Mouse (Mus musculus): Measurements from ENCODE around the gene Krtap6-1. TPM values are rescaled to one million over a fixed set of nuclear protein-coding genes. Genes with fewer than 3 reads are reported as not detected.

The Krtap6-1 gene
- not detected for polyA plus RNA-seq (2012; fragmentation: generic; extraction: Trizol)

GRCm38 (mm10) chr16:89031399-89031798 lies at the start of gene Krtap6-1:
TSS of gene Krtap6-1 (plus strand) at chr16:89031699.

GRCm38 (mm10) chr16:89010659-89011058 lies 20.8 kb upstream of the Krtap6-1 start, which contains the start of gene Krtap22-2:
TSS of gene Krtap22-2 (minus strand) at chr16:89010759.

GRCm38 (mm10) chr16:89014984-89015383 lies 16.5 kb upstream of the Krtap6-1 start, which contains the start of gene Gm10229:
TSS of gene Gm10229 (plus strand) at chr16:89015284.

DNA sequence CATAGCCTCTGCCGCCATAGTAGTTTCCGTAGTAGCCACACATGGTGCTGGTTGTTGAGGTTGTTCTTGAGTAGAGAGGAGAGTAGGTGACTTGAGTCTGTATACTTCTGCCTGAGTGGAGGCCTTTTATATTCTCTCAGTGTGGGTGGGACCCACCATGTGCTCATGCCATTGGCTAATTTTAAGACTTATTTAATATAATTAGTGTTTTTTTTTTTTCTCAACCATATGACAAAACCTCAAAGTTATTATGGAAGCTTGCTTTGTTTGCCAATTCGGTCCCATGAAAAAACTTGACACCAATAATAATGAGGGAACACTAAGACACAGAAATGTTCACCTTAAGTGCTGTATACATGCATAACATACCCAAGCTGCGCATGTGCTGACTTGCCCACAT lies 9.9 kb downstream of the Krtap6-1 start, which contains the start of gene Gm10228:
Gene Gm10228, minus strand, starts transcription at position 101 of the 400 bp plus-strand sequence.

DNA sequence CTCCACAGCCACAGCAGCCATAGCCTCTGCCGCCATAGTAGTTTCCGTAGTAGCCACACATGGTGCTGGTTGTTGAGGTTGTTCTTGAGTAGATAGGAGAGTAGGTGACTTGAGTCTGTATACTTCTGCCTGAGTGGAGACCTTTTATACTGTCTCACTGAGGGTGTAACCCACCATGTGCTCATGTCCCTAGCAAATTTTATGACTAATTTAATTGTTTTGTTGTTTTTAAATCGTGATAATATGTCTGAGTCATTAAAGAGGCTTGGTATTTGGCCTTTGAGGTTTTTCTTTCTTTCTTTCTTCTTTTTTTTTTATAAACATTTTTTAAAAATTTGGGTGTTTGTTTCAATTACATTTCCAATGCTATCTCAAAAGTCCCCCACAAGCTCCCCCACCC lies 16.3 kb downstream of the Krtap6-1 start, which contains the start of gene Krtap6-5:
Gene Krtap6-5, minus strand, starts transcription at position 101 of the 400 bp plus-strand sequence.

DNA sequence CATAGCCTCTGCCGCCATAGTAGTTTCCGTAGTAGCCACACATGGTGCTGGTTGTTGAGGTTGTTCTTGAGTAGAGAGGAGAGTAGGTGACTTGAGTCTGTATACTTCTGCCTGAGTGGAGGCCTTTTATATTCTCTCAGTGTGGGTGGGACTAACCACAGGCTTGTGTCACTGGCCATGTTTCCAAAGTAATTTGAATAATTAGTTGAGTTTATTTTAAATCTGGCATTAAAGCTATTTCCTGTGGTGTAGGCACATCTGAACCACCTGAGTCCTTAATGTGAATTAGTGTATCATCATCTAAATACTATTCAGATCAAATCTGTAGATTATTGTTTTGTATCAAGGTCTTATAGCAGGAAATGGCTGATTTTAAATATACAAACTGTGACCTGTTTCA lies 32.4 kb downstream of the Krtap6-1 start, which contains the start of gene 1110025L11Rik:
Gene 1110025L11Rik, minus strand, starts transcription at position 101 of the 400 bp plus-strand sequence.

Other genes with a start within 250 kb of the Krtap6-1 start
- gene Gm20741, start 219.5 kb upstream of the Krtap6-1 start, polyA plus RNA-seq (2012; fragmentation: generic; extraction: Trizol): not detected
- not detected for gene Krtap15, start 211.5 kb upstream of the Krtap6-1 start, polyA plus RNA-seq (2012; fragmentation: generic; extraction: Trizol)
- not detected for gene Krtap14, start 205.6 kb upstream of the Krtap6-1 start, polyA plus RNA-seq (2012; fragmentation: generic; extraction: Trizol)
- not detected for gene Krtap19-1, start 162.3 kb upstream of the Krtap6-1 start, polyA plus RNA-seq (2012; fragmentation: generic; extraction: Trizol)
- not detected for gene Krtap19-2, start 157.4 kb upstream of the Krtap6-1 start, polyA plus RNA-seq (2012; fragmentation: generic; extraction: Trizol)
- gene Krtap19-3, start 153.7 kb upstream of the Krtap6-1 start, polyA plus RNA-seq (2012; fragmentation: generic; extraction: Trizol): not detected
- not detected for gene Krtap19-4, start 146.6 kb upstream of the Krtap6-1 start, polyA plus RNA-seq (2012; fragmentation: generic; extraction: Trizol)
- not detected for gene Krtap19-5, start 135.2 kb upstream of the Krtap6-1 start, polyA plus RNA-seq (2012; fragmentation: generic; extraction: Trizol)
- gene Krtap19-9b, start 99.4 kb upstream of the Krtap6-1 start, polyA plus RNA-seq (2012; fragmentation: generic; extraction: Trizol): not detected
- not detected for gene Krtap16-3, start 68.8 kb upstream of the Krtap6-1 start, polyA plus RNA-seq (2012; fragmentation: generic; extraction: Trizol)
- gene Krtap22-2, start 20.9 kb upstream of the Krtap6-1 start, polyA plus RNA-seq (2012; fragmentation: generic; extraction: Trizol): not detected
- gene Gm10229, start 16.4 kb upstream of the Krtap6-1 start, polyA plus RNA-seq (2012; fragmentation: generic; extraction: Trizol): not detected
- not detected for gene Gm10228, start 9.8 kb downstream of the Krtap6-1 start, polyA plus RNA-seq (2012; fragmentation: generic; extraction: Trizol)
- not detected for gene Krtap6-5, start 16.2 kb downstream of the Krtap6-1 start, polyA plus RNA-seq (2012; fragmentation: generic; extraction: Trizol)
- gene 1110025L11Rik, start 32.3 kb downstream of the Krtap6-1 start, polyA plus RNA-seq (2012; fragmentation: generic; extraction: Trizol): not detected
- not detected for gene Krtap6-3, start 52.3 kb downstream of the Krtap6-1 start, polyA plus RNA-seq (2012; fragmentation: generic; extraction: Trizol)
- not detected for gene Gm6358, start 109.2 kb downstream of the Krtap6-1 start, polyA plus RNA-seq (2012; fragmentation: generic; extraction: Trizol)
- gene Gm10061, start 119.4 kb downstream of the Krtap6-1 start, polyA plus RNA-seq (2012; fragmentation: generic; extraction: Trizol): not detected
- not detected for gene Gm9789, start 126.3 kb downstream of the Krtap6-1 start, polyA plus RNA-seq (2012; fragmentation: generic; extraction: Trizol)
- not detected for gene Gm7735, start 137.8 kb downstream of the Krtap6-1 start, polyA plus RNA-seq (2012; fragmentation: generic; extraction: Trizol)
- not detected for gene 1110057P08Rik, start 143.0 kb downstream of the Krtap6-1 start, polyA plus RNA-seq (2012; fragmentation: generic; extraction: Trizol)
- gene Krtap20-2, start 174.2 kb downstream of the Krtap6-1 start, polyA plus RNA-seq (2012; fragmentation: generic; extraction: Trizol): not detected